Mouse (Mus musculus): ENCODE results near the gene Sry.

The Sry gene

DNA sequence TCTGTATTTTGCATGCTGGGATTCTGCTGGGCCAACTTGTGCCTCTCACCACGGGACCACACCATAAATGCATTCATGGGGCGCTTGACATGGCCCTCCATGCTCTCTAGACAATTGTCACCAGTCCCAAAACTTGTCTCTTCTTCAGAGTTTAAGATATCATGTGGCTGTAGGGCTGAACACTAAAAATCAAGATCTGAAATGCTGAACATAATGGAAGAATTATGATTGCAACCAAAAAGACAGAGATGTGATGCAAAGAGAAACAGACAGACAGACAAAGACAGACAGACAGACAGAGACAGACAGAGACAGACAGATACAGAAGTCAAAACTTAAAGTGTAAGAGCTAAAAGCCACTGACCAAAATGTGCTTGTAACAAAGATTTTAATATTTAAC is at the start of gene Sry:
Gene Sry, minus strand, starts transcription at position 101 of the 400 bp plus-strand sequence.
- no peak for DNase-seq (ENCODE audit: low spot score)
